Mouse (Mus musculus): ENCODE data around the gene Ciart.

DNA sequence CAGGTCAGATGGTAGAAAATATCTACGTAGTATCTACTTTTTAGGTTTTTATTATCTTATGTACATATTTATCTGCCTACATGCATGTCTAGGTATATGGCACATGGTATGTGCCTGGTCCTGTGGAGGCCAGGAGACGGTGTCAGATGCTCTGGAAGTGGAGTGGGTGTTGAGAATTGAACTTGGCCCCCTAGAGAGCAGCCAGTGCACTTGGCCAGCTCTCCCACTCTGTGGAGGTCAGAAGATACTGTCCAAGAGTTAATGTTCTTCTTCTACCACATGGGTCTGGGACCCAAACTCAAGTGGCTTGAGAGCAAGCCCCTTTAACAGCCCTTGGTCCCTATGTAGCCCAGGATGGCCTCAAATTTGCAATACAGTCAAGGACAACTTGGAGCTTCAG lies 14.6 kb downstream of the Ciart start:
- TF ChIP-seq POLR2A (IDR thresholded peaks at IDR 0.05; ENCODE audit: extremely low read depth, insufficient read depth, low read length) (no peak), CTCF (IDR thresholded peaks at IDR 0.05; ENCODE audit: extremely low read depth, insufficient read depth, low read length) (no peak)
